Mouse (Mus musculus) left cerebral cortex, postnatal 14 days (tissue): Measurements from ENCODE around the gene Hist2h2bb. TPM values are rescaled to one million over a fixed set of nuclear protein-coding genes. Genes with fewer than 3 reads are reported as not detected.
"Not testable (repeated sequence)": the region's sequence is repeated elsewhere in the genome, so short reads cannot be mapped to it uniquely, and the experiment has no call there.

Source experiments
- DNase-seq, 2 experiments: peaks; one replicate each; pipeline ENCODE4 v3.0.0; 2021 to 2022; ENCODE audit warnings: low spot score in 2 of 2, mixed read lengths in 1 of 2
- intact Hi-C: fragments of 180-260 bp; cut with DNase I; formaldehyde crosslinking; loops from one replicate; pipeline ENCODE4 v1.15.1; 2025
- total RNA-seq, 2 experiments: library from RNA; stranded (reverse); gene quantifications; 2 replicates each; pipeline ENCODE4 v1.2.3; 2021

Gene Hist2h2bb
- total RNA-seq, 2 experiments from 2014 or later: 127 to 148 TPM

GRCm38 (mm10) chr3:96261623-96262022 is 7.9 kb upstream of the Hist2h2bb start:
- DNase-seq: no peak
- intact Hi-C loops: no loop called here

- intact Hi-C loops: no loop called here
- peak; percentile 73 to 80 for DNase-seq
Measured at GRCm38 (mm10) chr3:96262216-96262875, 7.2 kb upstream of the Hist2h2bb start.

GRCm38 (mm10) chr3:96262979-96263550 is 6.5 kb upstream of the Hist2h2bb start, which contains the start of gene Hist2h4:
Hist2h4 (minus strand) TSS chr3:96263311.
- peak; percentile 97 to 98 for DNase-seq
- intact Hi-C loops: no loop called here

GRCm38 (mm10) chr3:96263558-96264403 is 5.8 kb upstream of the Hist2h2bb start:
- intact Hi-C loops: no loop called here
- DNase-seq: no peak

- intact Hi-C loops: no loop called here
- no peak for DNase-seq
Measured at GRCm38 (mm10) chr3:96264404-96264949, 5.1 kb upstream of the Hist2h2bb start.

GRCm38 (mm10) chr3:96266132-96266710 is 3.3 kb upstream of the Hist2h2bb start:
- intact Hi-C loops: no loop called here
- DNase-seq: no peak

- DNase-seq: no peak
- intact Hi-C loops: no loop called here
Measured at GRCm38 (mm10) chr3:96267541-96267940, 2.0 kb upstream of the Hist2h2bb start.

GRCm38 (mm10) chr3:96268051-96268775 is 1.3 kb upstream of the Hist2h2bb start, which contains the start of gene Hist2h3b:
Hist2h3b (plus strand) TSS chr3:96268654.
- peak; percentile 83 to 86 for DNase-seq
- intact Hi-C loops: no loop called here

GRCm38 (mm10) chr3:96268776-96269378 is 675 bp upstream of the Hist2h2bb start:
- DNase-seq, intact Hi-C loops: not testable (repeated sequence)

GRCm38 (mm10) chr3:96273591-96274465 is 4.3 kb downstream of the Hist2h2bb start:
- no peak for DNase-seq
- intact Hi-C loops: no loop called here

- intact Hi-C loops: loop anchor here (5.0 kb wide), 1 partner anchor 225 kb away; no protein-coding TSS in a partner anchor
- peak; percentile 43 to 71 for DNase-seq
Measured at GRCm38 (mm10) chr3:96277428-96277799, 7.9 kb downstream of the Hist2h2bb start.

- intact Hi-C loops: loop anchor here (5.0 kb wide), 1 partner anchor 224 kb away; no protein-coding TSS in a partner anchor
- peak; percentile 94 to 96 for DNase-seq
Measured at GRCm38 (mm10) chr3:96277800-96278624, 8.5 kb downstream of the Hist2h2bb start.

- intact Hi-C loops: loop anchor here (5.0 kb wide), 1 partner anchor 47 kb away; no protein-coding TSS in a partner anchor
- no peak for DNase-seq
Measured at GRCm38 (mm10) chr3:96280660-96281059, 11.1 kb downstream of the Hist2h2bb start.

- intact Hi-C loops: loop anchor here (5.0 kb wide), 1 partner anchor 43 kb away; no protein-coding TSS in a partner anchor
- peak; percentile 65 to 70 for DNase-seq
Measured at GRCm38 (mm10) chr3:96284457-96284856, 14.9 kb downstream of the Hist2h2bb start.

GRCm38 (mm10) chr3:96287334-96287733 is 17.8 kb downstream of the Hist2h2bb start:
- intact Hi-C loops: not testable (repeated sequence)

GRCm38 (mm10) chr3:96289201-96289600 is 19.6 kb downstream of the Hist2h2bb start:
- intact Hi-C loops: no loop called here
- DNase-seq: no peak

More at GRCm38 (mm10) chr3:96287334-96287733, 17.8 kb downstream of the Hist2h2bb start:
- DNase-seq: not testable (repeated sequence)
